Mouse (Mus musculus): ENCODE measurements around the gene Enho.

GRCm38 (mm10) chr4:41648627-41649026 lies 8.5 kb upstream of the Enho start:
- TF ChIP-seq CTCF (IDR thresholded peaks at IDR 0.05; ENCODE audit: low read depth) (no peak), EP300 (IDR thresholded peaks at IDR 0.05; ENCODE audit: low read depth) (no peak)

All from liver, postnatal 0 days (tissue).